Mouse (Mus musculus) thymus, postnatal 25 days (tissue): ENCODE data around the gene Tmem117.

Experiments
- DNase-seq: peaks from one replicate; pipeline ENCODE4 v3.0.0; 2022

The Tmem117 gene

DNA sequence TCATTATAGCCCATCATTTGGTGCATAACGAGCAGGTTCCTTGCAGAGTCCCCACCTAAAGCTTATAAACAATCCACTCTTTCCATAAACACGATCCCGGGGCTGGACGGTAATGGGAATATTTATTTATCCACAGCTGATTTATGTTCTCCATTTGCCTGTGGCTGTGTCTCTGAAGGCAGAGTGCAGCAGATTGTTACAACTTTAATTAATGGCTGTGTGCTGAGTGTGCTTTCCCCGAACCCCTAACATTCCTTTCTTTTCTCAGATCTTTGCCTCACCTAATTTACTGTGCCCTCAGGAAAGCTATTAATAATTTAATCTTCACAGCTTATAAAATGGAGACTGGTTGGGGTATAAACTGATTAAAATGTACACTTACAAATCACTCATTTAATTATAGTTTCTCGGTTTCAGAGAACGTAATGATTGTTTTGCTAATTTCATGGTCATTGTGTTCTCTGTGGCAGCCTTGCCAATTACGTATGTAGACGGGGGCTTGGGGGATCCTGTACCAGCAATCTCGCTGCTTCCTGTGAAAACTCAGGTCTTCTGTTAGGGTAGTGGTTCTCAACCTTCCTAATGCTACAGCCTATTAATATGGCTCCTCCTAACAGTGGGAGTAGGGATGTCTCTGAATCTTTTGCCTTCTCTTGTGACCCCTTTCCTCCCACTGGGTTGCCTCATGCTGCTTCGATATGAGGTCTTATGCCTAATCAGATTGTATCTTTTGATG is 275.8 kb downstream of the Tmem117 start:
- no peak for DNase-seq

DNA sequence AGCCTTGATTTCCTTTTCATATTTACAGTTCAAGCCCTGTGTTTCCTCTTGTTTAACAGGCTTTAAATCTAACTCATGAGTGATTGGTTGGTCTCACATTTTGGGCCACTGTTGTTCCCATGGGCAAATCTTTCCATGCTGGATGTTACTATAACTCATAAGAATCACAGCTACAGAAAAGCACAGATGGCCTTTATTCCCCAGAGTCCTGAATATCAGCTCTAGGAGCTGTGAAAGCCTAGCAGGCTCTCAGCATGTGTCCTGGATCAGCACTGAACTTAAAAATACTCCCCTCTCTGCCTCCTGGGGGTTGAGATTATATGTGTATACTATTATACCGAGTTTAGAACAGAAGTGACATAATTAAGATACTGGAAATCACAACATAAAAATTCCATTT is 292.6 kb downstream of the Tmem117 start:
- DNase-seq: no peak

DNA sequence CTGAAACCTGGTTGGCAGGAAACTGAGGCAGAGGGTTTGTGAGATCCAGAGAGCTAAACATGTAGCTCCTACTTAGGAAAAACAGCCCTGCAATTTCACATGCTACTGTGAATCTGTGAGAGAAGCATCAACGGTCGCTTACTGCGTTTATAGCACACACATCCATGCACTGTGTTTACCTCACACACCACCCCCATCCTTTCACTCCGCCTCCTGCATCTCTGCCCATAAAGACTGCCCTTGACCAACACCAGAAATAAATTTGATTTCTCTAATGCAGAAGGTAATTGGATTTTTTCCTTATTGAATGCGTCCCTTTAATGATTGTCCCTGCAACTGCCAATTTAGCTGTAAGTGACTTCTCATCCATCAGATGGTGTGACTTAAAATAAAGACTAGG is 299.0 kb downstream of the Tmem117 start:
- DNase-seq: no peak

DNA sequence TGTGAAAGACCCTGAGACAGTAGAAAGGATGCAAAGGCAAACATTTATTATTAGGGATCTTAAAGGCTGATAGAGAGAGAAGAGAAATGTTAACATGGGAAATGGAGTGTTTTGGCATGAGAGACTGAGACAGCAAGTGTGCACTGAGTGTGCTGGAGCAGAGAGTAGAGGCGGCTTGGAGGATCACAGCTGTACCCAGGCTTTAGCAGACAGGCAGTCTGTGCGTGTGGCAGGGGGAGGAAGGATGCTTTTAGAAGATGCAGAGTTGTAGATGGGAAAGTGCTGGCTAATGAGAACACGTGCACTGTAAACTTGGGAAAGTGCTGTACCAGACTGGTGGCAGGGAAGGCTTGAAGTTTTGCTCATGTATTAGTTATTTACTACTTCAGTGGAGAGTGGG is 301.7 kb downstream of the Tmem117 start:
- DNase-seq: no peak

DNA sequence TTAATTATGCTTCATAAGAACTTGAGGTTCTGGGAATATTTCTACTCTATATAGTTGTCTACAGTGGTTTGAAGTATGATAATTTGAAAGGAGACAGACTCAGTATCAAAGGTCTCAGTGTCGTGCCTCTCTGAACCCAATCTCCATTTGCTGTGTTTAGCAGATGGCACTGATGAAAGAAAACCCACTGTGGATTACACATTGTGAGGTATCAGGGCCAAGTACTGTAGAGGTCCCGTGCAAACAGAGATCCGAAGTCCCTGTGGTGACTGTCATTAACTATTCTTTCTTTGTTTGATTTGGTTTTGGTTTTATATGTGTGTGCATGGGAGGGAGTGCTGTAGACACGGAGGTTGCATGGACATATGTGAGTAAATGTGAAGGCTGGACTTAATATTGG is 304.0 kb downstream of the Tmem117 start:
- DNase-seq: no peak

DNA sequence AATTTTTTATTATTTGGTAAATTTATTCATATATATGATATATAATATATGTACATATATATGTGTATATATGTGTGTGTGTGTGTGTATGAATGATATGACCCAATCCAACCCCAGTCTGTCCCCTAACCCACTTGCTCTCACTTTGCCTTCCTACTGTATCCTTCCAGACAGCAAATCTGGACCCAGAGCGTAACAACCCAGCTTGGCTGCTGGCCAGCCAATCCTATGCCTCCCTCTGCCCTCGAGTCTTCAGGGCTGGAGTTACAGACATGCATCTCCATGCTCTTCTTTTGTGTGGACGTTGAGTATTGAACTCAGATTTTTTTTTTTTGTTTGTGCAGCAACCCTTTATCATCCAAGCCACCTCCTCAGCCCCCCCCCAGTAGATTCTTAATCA is 304.4 kb downstream of the Tmem117 start:
- no peak for DNase-seq

DNA sequence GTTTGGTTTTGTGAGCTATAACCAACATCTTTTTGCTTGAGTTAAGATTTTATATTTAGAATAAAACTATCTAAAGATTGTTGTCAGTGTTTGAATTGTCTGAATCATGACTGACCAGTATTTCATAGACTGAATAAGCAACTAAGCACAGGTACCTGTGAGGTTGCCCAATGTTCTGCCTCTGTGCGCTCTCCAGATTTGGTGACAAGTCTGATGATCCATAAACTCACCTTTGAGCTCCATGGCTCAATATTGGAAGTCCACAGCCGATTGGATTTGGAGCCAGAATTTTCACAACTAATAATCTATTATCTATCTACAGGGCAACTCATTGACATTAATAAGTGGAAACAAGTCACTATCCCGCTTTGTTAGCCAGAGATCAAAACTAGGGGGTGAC is 312.9 kb downstream of the Tmem117 start:
- DNase-seq: no peak

DNA sequence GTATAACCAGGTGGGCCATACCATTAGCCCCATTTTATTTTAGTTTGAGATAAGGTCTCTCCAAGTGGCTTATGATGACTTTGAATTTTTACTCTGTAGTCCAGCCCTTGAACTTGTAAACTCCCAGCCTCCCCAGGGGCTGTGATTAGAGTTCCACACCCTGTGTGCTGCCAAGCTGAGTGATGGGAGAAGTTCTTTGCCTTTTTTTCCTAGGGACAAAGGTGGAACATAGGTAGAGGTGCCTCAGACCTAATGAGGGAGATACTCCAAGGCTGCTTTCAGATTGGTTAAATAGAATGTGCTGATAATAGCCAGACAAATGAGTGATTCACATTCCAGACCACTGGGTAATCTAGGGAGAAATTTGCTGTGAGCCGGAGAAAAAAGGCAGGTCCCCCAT is 313.4 kb downstream of the Tmem117 start:
- DNase-seq: no peak

DNA sequence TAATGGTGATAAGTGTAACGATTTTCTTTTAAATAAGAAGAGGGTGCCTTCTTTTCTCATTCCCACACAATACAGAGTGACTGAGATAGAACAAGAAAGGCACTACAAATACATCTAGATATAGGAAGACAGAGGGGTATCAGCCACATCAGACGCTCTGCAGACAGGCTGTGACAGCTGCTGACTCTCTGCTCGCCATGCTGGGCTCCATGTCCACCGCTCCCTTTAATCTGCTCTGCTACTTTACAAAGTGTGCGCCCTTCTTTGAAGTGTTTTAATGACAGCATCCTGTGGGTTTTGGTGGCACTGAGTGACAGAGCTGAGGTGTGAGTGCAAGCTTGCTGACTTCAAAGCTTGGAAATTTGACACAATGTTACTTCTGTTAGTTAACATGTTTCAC is 314.9 kb downstream of the Tmem117 start:
- no peak for DNase-seq

DNA sequence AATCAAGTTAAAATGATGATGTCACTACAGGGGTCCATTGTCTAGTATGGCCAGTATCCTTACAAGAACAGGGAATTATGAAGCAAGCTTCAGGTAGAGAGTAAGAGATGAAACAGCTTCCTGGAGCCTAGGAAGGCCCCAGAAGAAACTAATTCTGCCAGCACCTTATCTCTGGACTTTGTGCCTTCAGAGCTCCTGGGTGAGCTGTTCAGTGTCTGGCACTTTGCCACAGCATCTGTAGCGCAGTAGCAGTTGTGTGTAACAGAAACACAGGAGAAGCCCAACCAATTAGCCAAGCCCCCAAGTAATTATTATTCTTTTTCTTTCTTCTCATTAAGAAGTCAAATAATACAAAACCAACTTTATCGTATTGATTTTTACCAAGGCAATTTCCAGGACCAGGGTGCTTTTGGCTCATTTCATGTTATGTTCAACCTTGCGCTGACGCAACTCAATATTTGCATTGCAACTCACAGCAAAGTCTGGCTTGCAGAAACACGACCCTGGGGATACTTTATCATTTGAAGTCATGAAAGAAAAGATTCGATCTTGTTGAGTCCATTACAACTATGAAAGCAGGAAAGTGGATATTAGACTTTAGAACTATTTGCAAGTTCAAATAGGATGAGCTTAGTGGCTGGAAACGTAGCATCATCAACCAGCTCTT is 322.5 kb downstream of the Tmem117 start:
- no peak for DNase-seq

DNA sequence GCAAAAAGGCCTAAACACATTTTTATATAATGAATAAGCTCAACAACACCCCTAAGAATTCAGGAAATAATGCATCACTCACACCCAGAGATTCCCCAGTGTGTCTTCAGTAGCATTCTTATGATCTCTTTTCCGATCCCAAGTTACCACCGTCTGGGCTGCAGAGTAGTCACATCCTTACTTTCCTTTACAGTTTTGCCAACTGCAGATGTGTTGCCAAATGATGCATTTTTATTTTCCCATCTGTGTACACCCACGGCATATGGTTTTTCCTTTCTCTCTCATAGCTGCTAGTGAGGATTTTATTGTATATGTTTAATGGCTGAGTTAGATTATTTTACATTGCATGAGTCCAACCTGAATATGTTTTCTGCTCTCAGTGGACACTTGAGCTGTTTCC is 327.7 kb downstream of the Tmem117 start:
- DNase-seq: no peak

DNA sequence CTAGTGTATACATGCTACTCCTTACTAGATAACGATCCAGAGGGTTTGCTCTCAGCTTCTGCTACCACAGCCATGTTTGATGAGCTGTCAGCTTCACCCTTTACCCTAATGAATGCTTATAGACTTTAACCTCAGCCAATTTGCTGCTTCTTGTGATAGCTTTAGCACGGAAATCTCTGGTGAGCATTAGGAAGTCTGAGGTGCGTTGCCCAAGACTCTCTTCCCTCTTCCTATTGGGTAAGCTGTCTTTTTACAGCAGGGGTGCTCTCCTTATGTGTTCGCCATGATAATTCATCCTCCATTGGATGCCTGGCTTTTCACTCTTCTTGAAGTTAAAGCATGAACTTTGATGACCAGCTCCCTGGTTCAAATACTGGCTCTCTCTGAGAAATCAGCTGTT is 328.2 kb downstream of the Tmem117 start:
- DNase-seq: no peak

DNA sequence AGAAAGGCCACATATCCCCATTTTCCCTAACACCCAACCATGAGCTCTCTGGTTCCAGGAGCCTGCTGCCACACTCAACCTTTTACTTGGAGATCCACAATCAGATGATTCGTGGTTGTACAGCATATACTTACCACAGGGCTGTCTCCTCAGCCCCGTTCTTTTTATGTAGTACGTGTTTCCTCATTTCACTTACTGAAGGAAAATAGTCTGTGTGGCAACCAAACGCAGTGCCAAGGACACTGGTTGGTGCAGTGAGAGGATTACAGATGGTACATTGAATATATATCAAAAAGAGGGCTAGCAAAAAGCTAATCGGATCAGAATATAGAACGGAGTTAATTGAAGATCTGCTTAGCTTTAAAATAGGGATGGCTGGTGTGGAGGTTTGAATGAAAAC is 338.0 kb downstream of the Tmem117 start:
- DNase-seq: no peak

DNA sequence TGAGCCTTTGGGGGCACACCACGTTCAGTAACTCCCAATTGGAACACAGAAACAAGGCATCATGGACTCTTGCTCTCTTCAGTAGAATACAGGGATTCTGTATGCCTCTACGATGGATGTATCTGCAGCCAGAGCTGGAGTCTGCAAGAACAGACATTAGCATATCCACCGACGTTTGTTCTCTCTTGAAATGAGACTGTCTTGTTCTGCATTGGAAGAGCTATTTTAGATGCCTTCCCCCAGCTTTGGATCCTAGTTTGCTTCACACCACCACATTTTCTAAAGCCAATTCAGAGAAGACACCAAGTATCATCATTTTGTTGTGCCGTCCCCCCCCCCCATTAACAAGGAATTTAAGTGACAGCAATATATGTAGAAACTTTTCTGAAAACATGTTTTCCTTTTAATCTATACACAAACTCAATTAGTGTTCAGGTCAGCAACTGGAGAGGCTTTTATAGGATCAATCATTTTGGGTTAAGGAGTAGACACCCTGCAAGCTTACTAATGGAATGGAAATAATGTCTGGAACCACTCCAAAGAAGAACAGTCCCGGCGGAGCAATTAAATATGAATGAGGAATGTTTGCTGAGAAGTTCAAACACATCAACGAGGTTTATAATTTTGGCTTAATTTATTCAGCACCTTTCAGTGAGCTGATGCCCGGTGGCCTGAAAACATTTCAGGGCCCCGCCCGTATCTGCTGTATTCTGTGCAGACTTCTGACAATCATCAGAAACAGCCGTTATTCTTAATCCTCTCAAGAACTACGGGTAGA is 339.6 kb downstream of the Tmem117 start:
- no peak for DNase-seq

DNA sequence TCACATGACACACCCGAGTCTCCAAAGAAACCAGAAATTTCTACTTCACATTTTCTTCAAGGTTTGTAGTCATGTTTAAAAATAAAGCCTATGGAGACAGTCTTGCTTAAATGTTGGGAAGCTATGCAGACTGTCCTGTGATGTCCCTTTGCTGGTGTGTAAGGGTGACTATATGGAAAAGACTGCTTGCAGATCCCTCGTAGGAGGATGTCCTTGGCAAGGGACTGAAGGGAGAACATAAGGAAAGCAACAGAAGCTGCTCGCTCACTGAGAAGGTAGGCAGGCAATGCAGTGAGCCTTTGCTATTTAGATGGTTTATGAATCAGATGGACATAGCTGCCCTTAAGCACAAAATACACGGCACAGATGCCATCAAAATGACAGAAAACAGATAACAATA is 352.8 kb downstream of the Tmem117 start:
- DNase-seq: no peak

DNA sequence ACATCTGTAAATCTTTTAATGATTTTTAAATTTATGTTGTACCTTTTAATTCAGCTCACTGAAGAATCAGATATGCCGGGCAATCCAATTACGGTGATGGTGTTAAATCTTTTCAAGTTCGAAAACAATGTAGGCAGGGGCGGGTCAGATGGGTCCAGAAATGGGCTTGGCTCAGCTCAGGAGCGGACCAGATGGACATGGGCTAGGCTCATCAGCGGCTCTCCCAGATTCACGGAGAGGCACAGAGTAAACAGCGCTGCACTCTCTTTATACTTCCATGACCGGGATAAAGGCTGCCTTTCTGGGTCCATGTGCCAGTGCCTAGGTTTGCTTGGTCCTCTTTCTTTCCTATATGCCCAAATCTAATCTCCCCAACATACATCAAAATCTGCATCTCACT is 366.3 kb downstream of the Tmem117 start:
- no peak for DNase-seq

DNA sequence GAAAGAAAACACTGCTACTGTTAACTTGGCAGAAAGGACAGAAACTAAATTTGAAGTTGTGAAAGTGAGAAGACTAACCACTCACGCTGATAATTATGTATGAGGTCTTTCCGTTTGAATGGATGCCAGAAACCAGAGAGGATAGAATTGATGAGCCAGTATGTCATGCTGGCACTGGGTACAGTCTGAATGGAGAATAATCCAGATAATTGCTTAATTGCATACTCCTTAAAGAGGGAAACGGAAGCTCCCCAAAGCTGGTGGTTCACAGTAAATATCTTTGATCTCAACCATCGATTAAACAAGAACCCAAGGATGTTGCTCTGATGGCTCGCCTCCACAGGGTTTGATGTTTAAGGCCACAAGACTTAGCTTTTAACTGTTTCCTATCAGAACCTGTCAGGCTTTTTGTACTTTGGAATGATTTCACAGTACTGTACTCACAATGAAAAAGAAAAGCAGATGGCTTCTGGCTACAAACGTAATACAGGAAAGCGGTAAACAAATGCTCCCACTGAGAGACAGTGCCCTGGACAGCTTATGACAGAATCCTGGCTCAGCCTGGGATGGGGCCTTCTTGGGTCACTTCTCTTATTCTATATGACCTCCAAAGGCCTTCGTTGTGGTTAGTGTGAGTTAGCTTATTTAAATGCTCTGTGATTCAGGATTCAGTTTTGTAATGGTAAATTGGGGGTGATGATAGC is 376.2 kb downstream of the Tmem117 start:
- no peak for DNase-seq

DNA sequence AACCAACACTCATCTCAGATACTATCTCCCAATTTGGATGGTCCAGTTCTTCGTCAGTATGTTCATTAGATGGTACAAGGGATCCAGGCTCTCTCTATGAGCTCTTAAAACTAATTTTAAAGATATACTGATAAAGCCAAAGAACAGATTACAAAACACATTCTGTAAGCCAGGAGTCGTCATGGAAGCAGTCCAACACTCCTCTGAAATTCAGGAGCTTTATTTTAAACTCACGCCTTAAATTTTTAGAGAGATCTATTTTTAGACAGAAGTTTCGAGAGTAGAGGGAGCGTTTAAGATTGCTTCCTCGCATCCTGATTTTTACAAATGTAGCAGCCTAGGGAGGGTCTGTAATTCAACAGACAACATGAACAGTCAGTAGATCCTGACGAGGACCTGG is 393.2 kb downstream of the Tmem117 start:
- no peak for DNase-seq

DNA sequence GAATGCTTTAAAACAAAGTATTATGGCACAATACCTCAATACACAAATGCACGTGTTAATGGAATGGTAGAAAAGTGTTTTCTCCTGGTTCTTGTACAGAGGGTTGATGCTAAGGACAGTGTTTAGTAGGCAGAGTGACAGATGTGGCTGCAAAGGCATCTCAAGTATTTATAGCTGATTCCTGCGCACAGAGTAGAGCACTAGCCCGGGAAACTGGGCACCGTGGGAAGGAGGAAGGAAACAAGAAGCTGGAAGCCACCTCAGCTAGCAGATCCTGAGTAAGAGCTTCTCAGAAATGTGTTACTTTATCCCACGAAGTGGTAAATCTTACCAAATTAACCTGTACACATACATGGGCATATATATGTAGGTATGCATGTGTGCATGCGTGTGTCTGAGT is 395.4 kb downstream of the Tmem117 start:
- no peak for DNase-seq

DNA sequence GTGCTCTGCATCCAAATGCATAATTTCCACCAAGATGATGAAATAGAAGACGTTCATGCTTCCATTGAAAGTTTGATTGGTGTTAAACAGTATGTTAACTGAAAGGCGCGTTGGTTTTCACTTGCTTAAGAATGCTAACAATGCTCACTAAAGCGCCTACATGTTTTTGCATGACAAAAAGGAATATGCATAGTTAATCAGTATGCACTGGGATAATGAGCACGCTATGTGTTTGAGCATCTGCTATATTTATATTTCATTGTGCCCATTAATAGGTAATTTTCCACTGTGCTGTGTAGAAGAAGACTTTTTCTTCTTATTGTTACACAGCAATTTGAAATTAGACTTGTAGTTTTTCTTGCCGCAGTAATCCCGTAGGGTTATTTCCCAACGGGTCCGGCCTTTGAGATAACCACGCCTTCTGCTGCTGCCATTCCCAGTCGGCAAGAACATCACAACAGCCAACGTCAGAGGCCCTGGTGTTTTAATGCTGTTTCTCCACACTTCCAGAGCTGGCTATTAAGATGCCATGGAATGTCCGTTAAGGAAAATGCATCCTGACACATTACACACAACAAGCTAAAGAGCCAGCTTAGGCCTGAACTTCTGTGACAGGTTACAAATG is 399.9 kb downstream of the Tmem117 start:
- no peak for DNase-seq

DNA sequence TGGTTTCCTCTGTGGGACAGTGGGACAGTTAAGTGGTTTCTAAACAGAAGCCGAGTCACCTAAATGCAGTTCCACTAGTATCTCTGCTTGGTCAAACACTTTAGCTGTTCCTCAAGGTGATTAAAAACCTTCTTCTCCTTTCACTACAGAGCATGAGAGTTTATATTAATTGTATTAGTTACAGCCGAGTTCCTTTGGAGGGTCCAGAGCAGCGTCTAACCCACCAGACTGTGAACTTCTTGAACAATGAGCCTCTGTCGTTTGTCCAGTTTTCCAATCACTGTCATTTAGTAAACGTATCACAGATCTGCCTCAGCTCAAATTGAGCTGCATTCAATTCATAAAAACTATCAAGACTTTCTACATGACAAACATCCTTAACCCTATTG is 400.4 kb downstream of the Tmem117 start:
- DNase-seq: no peak

DNA sequence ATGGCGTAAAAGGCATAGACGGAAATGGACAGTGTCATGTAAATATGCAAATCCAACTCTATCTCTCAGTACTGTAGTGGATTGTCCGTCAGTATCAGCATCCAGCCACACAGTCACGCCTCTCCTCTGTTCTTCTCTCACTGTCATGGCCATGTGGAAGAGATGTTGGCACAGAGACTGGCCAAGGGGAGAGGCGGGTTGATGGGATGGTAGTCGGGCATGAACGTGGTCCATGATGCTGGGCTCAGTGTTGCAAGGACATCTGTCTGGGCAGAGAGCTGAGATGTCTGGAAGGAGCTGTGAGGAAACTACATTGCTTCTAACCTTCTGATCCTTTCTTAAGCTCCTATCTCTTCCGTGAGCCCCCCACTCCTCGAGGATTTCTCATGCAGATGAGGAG is 413.4 kb downstream of the Tmem117 start:
- no peak for DNase-seq

DNA sequence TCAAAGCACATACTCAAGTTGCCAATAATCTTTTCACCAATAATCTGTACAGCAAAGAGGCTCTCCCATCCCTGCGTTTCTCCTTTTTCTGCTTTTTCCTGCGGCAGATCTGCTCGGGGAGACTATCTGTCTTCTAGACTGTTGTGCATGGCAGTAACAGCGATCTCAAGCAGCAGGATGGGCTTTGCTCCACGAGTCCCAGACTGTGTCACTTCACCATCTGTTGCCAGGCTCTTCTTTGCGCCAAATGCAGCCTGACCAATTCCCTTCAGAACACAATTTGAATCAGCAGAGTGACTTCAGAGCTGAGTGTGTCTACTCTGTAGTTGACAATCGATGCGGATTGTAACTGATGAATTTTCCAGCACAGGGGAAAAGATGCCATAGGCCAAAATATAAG is 415.0 kb downstream of the Tmem117 start:
- DNase-seq: no peak
